Mouse (Mus musculus) G1E-ER4 (cell line): ENCODE measurements around the gene Wipf1. TPM values are rescaled to one million over a fixed set of nuclear protein-coding genes. Genes with fewer than 3 reads are reported as not detected.

Source experiments
- GATA1 ChIP-seq: IDR thresholded peaks from one replicate; pipeline ENCODE4 v1.8.0; 2012; ENCODE audit warnings: low read length, inconsistent platforms
- polyA plus RNA-seq: library from polyadenylated mRNA; stranded (reverse); fragments of >175 nt; gene quantifications from 2 replicates; pipeline ENCODE4 v1.2.3, GENCODE M21; 2012

Gene Wipf1
- polyA plus RNA-seq, 1 experiment, result 0.16 TPM

DNA sequence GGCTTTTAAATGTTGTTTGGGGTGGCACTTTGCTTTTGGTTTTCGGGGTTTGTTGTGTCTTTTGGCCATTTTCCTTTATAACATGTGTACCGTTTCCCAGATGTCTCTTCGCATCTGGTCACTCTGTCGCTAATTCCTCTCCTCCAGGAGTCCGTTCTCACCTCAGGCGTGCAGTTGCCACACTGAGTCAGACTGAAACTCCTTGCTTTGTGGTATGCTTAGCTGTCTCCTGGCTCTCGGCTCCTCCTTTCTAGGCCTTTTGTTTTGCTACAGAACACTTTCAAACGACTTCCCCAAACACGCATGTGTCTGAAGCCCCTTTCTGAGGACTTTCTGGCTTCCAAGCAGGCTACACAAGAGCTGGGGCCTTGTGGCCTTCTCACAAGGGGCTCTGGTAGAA is 125.1 kb downstream of the Wipf1 start:
- TF ChIP-seq GATA1, result no peak

DNA sequence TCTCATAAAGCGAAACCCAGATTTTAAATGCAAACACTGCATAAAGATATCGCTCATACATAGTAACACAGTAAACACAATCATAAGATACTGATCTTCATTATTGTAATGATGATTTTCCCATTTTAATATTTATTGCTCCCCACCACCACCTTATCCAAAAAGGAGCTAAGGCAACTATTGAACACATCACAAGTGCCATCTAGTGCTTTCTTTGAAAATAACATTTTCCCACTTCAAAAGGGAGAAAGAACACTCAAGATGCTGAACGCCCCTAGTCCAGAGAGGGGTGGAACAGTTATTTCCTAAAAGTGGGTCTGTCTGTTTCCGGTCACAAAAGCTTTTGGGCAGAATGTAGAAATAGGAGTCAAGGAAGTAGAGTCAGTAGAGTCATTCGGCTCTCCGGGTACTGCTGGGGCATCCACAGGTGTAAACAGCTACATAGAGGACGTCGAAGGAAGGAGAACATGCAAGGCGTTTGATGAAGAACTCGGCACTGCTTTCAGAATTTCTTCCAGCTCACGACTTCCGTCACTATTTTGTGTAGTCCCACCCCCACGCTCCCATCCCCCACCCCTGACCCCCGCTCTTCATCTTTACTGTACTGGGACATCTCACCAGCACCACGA is 126.0 kb downstream of the Wipf1 start:
- no peak for TF ChIP-seq GATA1

DNA sequence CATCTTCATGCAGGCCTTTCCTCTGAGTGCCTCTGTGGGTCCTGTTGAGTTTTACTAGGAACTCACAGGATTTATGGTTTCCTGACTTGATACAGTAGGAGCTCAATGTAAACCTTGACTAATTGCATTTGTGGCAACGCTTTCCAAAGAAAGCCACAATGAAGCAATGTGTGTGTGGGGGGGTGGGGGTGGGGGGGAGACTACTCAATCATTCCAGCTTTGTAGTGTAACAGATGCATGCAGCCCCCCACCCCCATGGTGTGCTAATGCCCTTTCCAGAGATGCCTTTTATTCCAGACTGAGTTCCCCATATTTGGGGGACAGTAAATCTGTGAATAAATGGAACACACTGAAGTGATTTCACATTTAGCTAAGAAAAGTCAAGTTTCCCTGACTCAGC is 127.8 kb downstream of the Wipf1 start:
- no peak for TF ChIP-seq GATA1

DNA sequence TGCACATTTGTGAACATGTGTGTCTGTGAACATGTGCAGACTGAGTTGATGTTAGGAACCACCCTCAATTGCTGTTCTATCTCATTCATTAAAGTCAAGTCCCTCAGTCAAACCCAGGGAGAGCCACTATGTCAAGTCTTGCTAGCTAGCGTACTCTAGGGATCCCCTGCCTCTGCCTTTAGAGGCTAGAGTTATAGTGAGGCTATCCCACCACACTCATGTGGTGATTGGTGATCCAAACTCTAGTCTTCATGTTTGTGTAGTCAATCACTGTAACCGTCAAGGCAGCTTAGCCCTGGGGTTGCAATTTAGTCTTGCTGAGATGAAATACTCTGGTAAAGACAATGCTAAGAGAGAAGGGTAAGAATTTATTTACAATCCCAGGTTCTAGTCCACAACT is 132.1 kb downstream of the Wipf1 start:
- TF ChIP-seq GATA1, result no peak

DNA sequence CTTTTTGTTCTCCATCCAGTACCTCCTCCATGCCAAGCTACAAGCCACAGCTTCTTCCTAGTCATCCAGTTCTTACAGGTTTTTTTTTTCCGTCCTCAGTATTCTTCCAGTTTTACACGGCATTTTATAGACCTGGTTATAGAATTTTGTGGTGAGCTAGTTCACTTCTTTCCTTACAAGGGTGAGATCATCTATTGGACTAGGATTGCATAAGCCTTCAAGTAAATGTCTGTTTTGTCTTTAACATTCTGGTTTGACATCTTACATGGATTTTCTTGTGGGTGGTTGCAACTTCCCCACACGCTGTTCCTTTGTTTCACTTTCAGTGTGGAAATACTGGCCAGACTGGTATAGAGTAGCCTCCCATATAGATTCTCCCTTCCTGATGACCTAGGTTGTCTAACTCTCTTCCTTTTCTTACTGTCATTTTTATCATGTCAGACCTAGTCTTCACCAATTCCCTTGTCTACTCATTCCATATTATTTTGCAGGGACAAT is 132.7 kb downstream of the Wipf1 start:
- TF ChIP-seq GATA1, result no peak

DNA sequence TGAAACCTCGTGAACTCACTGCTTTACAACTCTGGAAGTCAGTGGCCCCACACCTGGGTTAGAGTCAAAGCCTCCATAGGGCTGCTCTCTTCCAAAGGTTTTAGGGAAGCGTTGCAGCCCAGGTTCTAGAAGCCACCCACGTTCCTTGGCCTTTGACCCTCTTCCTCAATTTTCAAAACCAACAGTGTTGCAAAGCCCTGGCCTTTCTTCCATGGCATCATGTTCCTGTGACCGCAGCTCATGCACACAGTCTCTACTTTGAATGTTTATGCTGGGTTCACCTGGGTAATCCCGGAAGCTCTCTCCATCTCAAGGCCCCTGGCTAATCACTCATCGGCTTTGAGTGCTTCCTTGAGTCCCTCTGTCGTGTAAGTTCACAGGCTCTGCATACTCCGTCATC is 134.0 kb downstream of the Wipf1 start:
- TF ChIP-seq GATA1, result no peak

DNA sequence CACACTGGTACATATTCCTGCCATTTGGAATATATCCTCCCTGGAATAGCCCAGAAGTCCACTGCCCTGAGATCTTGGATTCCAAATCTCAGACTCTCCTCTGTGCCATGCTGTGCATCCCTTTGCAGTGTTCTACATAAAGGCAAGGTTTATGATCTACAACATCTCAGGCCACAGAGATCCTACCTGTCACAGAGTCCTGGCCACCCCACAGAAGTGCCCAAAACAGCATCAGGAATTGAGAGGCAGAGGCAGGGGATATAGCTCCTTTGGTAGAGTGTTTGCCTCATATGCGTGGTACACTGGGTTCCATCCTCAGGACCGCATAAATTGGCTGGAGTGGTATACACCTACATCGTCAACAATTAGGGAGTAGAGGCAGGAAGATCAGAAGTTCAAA is 135.1 kb downstream of the Wipf1 start:
- no peak for TF ChIP-seq GATA1

DNA sequence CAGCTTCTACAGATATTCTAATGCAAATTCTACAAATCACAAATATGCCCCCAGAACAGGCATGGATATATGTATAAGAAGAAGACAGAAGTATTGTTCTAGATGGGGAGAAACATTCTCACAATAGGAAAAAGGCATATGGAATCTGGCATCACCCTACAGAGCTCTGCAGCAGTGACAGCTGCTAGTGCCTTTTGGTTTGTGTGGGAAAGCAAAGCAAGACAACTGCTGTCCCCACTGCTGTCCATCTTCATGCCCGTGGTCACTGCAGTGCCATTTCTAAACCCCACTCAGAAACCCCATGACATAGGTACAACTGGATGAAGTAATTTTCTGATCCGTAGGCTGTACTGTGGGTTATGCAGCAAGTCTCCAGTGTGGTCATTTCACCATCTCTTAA is 136.8 kb downstream of the Wipf1 start:
- no peak for TF ChIP-seq GATA1

DNA sequence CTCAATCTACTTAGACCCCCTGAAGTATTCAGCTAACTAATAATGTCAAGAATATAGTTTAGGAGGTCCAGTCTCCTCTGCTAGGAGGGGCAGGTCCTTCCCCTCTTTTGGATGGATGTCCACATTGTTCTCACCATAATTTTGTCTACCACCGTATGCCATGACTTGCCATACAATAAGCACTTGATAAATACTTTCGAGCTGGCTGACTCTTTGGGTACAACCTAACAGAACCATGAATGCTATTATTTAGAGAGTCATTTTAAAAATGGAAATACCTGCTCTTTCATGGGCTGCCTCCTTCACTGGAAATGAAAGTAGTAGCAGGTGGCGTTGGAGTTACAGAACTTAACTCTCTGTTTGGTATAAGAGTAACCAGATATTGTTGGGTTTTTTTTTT is 139.6 kb downstream of the Wipf1 start:
- no peak for TF ChIP-seq GATA1

DNA sequence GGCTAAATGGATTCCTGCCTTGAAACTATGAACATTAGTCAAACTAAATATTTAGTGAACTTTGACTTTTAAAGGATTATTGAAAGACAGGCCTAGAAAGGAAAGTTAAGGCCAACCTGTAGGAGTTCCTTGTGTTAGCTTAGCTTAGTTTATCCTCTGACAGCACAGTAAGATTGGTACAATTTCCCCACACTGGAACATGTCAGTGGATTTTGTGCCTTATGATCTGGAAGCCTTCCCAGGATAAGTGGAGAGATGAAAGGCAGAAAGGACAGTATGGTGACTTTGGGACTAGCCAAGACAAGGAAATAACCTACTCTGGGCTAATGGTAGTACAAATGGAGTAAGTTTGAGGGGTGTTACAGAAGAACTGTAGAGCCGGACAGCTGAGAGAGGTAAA is 141.7 kb downstream of the Wipf1 start:
- TF ChIP-seq GATA1, result no peak

DNA sequence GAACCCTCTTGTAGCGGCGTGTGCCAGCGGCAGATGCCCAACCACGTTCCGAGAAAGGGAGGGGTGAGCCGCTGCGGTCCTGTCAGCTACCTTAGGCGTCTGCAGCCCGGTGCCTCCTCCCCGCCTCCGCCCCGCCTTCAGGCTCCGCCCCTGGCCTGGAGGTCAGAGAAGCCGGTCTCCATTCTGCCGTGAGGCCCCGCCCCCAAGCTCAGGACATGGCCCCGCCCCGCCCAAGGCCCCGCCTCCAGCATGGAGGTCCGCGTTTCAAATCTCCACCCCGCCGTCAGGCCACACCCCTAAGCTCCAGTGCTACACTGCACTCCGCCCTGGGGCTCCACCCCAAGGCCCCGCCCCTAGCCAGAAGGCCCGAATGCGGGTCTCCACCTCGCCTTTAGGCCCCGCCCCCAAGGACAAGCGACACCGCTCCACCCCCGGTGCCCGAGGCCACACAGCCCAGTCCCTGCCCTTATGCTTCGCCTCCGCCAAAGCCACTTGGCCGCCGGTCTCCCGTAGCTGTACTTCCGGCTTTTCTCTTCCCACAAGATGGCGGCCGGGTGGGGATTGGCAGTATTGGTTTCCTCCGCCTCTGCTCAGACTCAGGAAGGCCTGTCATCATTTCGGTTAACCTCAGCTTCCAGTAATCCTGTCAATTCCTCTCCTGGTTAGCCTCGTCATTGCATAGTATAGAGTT is 143.0 kb downstream of the Wipf1 start, which contains the start of gene Gpr155:
Gpr155 (minus strand) TSS at position 217 of the 691 bp plus-strand sequence.
- no peak for TF ChIP-seq GATA1

DNA sequence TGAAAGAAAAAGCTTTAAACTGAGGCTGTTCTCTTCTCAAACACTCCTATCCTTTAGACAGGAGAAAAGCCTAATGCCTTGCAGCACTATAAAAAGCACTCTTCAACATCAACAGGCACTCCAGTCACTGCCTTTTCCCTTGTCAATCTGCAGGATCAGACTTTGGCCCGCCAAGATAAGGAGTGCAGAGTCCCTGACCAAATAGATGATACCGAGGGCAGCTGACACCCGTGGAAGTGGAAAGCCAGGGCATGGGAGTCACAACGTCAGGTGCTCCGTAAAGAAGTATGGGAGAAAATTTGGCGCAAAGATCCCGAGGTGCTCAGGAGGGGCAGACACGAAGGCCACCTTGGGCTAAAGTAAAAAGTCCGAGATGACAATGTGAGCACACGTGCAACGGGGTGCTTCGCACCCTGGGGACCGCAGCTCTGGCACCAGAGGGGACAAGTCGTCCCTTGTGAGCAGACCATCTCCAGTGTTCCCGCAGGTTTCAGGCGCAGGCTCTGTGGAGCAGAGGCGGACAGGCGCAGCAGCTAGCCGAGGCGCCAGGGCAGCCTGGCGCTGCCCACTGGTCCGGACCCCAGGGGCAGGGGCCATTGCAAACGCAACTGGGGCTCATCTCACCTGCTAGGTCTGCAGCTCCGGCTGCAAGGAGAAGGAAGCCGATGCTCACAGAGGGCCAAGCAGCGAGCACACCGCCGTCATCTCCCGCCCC is 143.7 kb downstream of the Wipf1 start:
- TF ChIP-seq GATA1, result no peak

DNA sequence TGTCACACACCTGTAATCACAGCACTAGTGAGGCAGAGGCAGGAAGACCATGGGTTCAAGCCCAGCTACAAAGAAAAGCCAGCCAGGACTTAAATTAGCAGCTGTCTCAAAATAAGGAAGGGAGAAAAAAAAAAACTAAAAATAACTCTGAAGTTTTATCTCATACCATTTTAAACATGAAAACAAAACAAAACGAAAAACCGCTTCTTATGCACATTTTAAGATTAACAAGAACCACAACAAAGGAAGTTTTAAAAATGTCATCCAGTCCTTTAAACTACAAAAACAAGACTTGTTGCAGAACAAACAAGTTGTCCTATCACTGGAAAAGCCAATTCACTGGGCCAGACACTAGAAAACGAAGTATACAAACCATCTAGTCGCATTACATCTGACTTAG is 144.4 kb downstream of the Wipf1 start:
- no peak for TF ChIP-seq GATA1

DNA sequence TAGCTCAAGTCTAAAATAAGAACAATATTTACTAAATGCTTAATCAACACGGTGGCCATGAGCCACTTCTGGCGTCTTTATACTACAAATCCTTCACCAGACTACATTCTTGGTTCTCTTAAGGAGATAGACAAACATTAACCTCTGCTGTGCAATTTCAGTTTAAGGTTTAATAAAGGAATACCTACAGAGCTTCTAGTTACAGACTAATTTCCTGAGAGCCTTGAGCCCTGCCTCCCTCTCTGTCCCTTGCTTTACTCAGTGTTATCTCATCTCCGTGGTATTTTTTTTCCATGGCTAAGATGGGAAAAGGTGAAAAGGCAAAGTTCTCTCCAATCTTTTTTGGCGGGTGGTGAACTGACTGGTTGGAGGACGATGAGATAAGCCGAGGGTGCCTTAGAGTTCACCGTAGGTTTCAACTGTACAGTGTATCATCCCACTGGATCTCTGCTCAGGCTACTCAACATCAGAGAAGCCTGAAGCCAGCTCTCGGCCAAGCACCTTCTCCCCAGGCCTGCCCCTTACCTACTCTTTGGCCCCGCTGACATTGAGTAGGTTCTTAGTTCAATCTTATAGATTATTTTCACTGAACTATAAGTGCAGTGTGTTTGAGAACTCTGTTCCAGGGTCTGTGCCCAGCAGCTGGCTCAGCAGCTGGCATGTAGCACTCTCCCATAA is 149.1 kb downstream of the Wipf1 start:
- TF ChIP-seq GATA1, result no peak

DNA sequence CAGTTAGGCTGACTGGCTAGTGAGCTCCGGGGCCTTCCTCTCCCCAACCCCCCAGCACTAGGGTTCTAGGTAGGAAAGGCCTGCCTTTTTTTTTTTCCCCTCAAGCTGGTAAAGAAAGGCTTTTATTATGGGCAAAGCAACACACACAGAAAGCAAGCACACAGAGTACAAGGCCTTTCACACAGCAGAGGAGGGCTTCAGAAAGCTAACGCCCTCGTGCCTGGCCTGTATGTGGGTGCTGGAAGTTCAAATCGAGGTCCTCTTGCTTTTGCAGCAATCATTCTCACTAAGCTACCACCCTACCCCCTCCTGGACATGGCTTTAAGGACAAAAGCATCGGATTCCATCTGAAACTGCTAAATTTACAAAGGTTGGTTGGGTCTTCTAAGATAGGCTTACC is 149.9 kb downstream of the Wipf1 start:
- no peak for TF ChIP-seq GATA1

Other genes with a start within 250 kb of the Wipf1 start
- gene Scrn3, start 217.1 kb downstream of the Wipf1 start, polyA plus RNA-seq, result 0.87 and 1.2 TPM in 2 replicates
- 12.6 and 17.2 TPM in 2 replicates for gene Cir1, start 217.0 kb downstream of the Wipf1 start, polyA plus RNA-seq
- 0.85 TPM in 2 replicates for gene Gpr155, start 143.2 kb downstream of the Wipf1 start, polyA plus RNA-seq
- not detected in 2 replicates for gene Chrna1, start 50.6 kb upstream of the Wipf1 start, polyA plus RNA-seq
- gene Chn1, start 245.6 kb upstream of the Wipf1 start, polyA plus RNA-seq, result 0.73 and 0.77 TPM in 2 replicates